Mouse (Mus musculus) spleen, postnatal 4 days (tissue): ENCODE results near the gene D10Wsu102e.

ENCODE experiments used
- DNase-seq, 2 experiments: peaks; one replicate each; pipeline ENCODE4 v3.0.0; 2022; ENCODE audit warnings: low spot score in 2 of 2

D10Wsu102e gene

DNA sequence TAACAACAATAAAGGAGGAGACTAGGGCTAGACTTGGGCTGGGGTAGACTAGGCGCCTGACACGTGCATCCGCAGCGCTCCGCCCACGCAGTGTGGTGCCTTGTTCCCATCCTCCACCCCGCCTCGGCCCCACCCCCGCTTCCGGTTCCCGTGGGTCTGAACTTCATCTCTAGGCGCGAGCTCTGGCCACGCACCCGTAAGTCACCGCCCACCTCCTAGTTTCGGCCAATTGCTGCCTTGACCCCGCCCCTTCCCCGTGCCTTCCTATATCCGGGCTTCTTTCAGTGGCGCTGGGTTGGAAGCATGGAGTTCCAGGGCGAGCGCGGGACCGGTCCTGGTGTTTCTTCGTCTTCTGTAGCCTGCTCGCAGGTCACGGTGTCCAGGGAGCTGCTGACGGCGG, at the start of gene D10Wsu102e:
D10Wsu102e (plus strand) TSS at position 266 of the 400 bp plus-strand sequence.
- peak; percentile 94 to 95 for DNase-seq

DNA sequence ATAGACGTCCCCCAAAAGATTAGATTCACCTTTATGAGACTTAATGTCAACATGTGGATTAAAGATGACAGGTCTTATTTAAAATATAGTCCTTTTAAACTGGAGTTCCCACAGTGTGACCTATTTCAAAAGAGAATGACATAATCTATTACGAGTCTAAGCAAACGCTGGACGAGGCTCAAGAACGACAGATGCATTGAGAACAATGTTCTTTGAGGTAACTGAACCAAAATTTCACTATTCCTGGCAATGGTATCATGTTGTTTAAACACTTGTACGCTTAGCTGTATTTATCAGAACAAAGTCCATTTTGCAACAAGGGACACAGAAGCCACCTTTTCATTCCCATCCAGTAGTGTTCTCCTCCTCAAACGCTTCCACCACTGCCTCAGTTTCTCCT, 49.7 kb upstream of the D10Wsu102e start:
- no peak for DNase-seq

DNA sequence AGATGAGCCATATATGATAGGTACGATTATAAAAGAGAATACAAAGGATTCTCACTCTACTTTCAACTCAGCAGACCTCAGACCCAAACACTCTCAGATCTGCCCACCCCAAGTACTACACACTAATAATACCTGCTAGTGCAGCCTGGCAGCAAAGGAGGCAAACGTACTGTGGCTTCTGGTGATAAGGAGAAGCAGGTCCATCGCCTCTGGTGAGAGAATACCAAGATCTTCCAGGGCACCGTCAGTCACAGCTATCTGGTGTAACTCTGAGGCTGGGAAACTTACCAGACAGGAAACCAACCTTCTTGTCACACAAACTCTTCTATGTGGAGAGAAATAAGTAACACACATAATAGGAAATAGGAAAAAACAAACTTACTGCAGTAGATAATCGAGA, 47.0 kb upstream of the D10Wsu102e start:
- DNase-seq = no peak

DNA sequence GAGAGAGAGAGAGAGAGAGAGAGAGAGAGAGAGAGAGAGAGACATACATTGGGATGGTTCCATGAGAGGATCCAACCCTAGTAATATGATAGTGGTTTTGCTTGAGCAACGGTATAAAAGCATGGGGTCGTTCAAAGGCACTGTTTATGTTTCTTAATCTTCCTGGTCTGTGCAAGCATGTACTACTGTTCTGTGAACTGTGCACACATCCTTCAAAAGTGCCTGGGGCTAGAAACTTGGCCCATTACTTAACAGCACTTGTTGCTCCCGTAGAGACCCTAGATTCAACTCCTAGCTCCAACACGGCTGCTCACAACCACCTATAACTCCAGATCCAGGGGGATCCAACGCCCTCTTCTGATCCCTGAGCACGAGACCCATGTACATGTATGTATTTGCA, 39.6 kb upstream of the D10Wsu102e start:
- DNase-seq = no peak

DNA sequence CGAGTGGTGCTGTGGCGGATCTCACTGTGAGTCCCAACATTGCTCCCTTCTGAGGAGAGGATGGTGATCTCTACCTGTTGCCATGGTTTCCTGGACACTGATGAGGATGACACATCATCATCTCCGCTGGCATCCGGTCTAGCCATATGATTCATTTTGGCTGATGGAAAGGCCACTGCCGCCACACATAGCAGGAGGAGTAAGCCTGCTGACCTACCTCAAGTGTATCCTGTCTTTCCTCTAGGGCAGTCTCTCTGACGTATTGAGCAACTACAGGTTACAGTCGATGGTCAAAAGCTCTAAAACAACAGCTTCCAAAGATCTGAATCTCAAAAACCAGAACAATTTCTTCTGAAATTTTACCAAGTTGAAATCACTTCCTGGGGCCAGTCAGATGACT, 39.2 kb upstream of the D10Wsu102e start:
- no peak for DNase-seq

DNA sequence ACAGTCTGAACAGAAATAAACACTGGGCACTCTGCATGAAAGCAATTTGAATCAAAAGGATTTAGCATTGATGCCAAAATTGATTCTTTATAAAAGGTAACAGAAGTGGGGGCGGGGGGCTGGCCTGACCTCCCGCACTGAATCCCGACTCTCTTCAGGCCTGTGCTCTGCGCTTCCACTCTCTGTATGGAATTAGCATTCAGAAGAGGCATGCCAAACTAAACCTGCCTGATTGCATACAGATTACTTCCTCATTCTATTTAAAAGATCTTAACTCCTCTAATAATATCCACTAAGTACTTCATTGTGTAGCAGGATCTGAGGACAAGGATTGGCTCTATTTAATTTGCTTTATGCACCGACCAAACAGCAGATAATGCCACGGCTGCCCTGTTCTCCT, 38.5 kb upstream of the D10Wsu102e start:
- no peak for DNase-seq

DNA sequence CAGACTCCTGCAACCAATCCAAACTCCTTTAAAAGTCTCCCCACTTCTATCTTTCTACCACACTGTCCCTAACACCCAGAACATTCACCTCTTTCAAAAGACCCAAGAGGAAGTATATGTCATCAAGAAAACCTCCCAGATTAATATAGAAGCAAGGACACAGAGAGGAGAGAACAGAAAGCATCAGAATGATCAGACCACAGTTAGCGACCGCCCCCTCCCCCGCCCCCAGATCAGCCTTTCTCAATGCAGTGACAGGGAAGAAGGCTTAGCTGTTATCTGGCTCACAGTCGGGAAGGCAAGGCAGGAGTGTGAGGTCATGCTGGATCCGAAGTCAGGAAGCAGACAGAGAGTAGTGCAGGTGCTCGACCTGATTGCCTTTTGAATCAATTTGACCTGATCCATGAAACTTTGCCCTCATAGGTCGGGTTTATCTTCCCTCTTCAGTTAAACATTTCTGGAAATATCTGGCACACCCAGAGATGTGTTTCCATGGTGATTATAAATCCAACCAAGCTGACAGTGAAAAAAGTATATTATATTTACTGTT, 37.4 kb upstream of the D10Wsu102e start:
- DNase-seq = no peak

DNA sequence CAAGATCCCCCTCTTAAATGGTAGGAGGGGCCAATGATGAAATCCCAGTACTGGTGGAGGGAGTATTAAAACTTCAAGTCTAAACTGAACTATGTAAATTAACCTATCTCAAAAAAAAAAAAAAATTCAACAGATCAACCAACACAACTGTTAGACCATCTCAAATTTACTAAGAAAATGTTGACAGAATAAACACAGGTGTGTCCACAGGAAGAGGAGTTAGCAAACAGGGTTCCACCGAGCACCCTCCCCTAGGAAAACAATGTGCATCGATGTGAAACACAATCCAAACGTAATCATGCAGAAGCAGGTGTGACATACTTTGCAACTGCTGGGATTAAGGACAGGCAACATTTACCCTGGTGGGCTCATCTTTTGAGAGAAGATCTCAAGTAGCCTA, 35.1 kb upstream of the D10Wsu102e start:
- DNase-seq = no peak

DNA sequence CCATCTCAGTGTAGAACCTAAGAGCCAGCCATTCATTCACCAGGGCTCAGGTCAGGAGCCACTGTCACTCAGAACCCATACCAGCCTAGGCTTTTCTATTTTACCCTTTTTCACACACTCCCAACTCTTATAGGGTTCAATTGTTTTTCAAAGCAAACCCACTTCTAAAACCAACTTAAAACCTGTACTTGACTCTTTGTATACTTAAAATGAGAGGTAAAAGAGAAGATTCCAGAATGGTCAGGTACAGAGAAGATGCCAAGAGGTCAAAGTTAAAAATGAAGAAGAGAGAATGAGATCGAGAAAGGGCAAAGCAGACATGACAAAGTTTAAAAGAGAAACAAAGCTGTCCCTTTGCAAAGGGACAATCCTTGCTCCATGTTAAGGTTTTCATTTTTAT, 34.1 kb upstream of the D10Wsu102e start:
- no peak for DNase-seq

DNA sequence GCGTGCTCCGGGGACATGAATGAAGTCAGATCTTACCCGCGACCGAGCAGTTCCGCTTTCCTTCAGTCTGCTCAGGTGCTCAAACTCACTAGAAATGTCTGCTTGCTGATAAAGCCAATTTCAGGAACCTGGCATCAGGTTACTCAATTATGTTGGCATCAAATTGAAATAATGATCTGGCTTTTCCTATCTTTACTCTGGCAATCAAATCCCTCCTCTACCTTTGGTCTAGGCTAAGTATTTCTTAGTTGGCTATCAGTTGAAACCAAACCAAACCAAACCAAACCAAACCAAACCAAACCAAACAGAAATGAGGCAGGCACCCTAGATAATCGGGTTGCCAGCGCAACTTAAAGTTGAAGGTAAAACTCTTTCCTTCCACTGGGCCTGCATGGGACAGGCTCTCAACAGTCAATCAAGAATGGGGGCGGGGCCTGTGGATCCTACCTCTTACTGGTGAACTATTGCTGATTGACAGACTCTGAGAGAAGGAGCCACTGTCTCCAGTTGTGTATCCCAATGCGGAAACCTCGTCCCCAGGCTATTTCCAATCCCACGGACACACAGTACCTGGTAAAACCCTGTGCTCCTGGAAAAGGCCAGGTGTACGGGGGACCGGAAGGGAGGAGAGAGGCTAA, 33.3 kb upstream of the D10Wsu102e start:
- no peak for DNase-seq

DNA sequence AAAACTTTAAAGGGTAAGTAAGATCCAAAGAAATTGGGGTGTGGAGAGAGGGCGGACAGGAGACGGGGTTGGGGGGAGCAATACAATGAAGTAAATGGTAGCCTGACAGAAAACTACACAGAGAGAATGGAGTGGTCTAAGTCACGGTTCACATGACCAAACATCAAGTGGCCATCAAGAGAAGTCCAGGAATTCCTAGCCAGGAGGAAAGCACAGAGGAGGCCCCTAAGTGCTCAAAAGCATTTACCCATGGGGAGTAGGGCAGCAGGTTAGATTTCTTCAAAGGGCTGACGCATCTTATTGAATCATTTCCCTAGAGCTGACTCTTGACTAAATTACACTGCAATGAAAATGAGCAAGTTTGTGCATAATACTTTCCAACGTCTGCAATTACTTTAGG, 31.2 kb upstream of the D10Wsu102e start:
- no peak for DNase-seq

DNA sequence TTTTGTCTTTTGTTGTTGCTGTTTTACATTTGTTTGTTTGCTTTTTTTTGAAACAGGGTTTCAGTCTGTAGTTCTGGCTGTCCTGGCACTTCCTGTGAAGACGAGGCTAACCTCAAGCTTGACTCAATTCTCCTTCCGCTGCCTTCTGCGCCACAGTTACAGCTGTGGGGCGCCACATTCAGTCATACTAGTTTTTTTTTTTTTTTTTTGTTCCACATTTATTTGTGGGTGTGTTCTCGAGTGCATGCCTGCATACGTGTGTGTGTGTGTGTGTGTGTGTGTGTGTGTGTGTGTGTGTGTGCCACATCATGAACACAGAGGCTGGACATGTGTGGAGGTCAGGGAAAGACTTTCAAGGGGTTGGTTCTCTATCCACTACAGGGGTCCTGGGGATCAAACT, 29.7 kb upstream of the D10Wsu102e start:
- no peak for DNase-seq

DNA sequence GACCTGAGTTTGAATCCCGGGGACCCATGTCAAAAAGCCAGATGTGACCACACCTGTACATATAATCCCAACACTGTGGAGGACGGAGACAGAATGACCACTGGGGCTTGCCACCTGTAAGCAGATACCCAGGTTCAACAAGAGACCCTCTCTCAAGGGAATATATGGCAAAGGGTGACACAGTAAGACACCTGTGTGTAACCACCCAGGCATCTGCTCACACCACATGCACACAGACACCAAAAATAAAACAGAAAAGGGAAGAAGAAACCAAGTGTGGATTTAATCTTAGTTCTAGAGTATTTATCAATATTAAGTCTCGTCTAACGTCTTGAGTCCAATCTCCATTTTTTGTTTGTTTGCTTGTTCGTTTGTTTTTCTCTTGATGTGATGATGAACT, 28.2 kb upstream of the D10Wsu102e start:
- no peak for DNase-seq

DNA sequence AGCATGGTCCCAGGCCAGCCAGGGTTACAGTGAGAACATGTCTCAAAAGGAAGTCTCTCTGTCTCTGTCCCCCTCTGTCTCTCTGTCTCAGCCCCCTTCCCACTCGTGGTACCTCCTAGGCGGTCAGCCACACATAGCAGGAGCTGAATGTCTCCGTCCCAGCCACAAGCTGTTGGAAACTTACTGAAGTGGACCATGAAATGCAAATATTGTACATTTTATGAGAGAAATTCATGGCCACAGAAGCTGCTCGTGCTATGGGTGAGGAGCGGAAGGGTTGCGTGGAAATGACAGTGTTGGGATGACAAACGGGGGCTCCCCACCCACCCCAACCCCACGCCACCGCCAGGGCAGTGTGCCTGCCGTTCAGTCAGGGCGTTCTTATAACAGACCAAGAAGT, 27.4 kb upstream of the D10Wsu102e start:
- no peak for DNase-seq

DNA sequence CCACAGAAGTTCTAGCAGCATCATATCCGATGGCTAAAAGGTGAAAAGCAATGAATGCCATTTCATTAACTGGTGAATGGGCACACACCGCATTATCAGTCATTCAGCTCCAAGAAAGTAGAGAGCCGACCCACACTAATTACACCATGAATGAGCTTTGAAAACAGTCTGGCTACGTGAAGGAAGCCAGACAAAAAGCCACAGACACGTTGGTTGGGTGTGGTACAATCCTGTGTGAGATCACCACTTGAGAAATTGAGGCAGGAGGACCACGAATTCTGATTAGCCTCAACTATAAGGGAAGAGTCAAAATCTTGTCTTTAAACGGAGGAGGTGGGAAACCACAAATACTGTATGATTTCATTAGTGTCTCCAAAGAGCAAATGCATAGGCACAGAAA, 23.7 kb upstream of the D10Wsu102e start:
- DNase-seq = no peak

DNA sequence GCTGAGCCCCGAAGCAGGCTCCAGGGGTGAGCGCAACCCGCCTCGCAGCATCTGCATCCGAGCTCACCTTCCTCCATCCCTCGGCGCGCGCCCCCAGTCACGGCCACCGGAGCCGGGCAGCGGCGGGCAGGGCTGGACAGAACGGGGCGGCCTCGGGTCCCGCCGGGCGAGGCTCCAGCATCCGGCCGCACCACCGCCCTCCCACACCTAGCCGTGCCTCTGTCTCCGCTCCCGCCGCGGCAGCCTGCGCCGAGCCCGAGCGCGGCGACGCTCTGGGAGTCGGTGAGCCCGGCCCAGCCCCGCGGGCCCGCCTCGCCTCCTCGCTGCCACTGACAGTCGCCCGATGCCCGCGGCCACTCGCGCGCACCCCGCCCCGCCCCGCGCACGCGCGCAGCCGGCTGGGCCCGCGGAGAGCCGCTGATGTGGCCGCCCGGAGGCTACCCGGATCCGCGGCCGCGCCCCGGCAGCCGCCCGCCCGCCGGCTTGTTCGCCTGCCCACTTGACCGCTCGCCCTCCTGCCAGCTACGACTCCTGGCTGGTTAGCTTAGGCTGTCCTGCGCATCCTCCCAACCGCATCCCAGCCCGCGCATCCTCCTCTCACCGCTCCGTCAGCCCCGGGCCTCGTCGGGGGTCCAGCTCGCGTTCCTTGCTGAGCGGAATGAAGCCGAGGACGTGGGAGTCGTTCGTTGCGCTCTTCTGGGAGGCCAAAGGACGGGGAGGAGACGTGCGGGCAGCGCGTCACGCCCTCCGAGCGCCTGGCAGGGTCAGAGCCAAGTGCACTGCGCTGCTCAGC, 22.7 kb upstream of the D10Wsu102e start, which contains the start of gene Slc41a2:
Slc41a2 (minus strand) TSS at position 724 of the 793 bp plus-strand sequence.
- peak in 1 of 2 experiments; percentile 68 for DNase-seq

DNA sequence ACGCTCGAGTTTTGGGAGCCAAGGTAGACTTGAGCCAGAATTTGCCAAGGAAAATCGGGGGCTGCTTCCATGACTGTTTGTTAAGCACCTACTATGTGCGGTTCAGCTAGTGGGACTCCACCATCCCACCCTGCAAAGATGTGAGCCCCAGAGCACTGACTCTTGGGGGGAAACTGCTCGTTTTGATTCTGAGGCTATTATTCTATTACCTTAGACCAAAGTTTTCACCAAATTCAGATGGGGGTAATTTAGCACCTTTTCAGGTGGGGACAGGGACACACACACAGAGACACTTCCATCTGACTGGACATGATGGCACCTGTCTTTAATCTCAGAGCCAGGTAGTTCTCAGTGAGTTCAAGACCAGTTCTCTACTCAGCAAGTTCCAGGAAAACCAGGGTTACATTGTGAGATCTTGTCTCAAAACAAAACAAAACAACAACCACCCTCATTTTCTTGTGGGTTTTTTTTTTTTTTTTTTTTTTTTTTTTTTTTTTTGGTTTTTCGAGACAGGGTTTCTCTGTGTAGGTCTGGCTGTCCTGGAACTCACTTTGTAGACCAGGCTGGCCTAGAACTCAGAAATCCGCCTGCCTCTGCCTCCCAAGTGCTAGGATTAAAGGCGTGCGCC, 21.9 kb upstream of the D10Wsu102e start:
- no peak for DNase-seq

DNA sequence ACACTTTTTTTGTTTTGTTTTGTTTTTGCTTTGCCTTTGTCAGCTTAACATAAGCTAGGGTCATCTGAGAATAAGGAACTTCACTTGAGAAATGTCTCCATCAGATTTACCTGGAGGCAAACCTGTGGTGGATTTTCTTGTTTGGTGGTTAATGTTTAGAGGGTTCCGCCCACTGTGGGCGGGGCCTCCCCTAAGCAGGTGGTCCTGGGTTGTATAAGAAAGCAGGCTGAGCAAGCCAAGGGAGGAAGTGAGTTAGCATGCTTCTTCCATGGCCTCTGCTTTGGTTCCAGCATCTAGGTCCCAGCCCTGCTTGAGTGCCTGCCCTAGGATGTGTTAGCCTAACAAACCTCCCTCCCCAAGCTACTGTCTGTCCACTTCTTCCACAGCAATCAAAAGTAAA, 18.8 kb upstream of the D10Wsu102e start:
- DNase-seq = no peak

DNA sequence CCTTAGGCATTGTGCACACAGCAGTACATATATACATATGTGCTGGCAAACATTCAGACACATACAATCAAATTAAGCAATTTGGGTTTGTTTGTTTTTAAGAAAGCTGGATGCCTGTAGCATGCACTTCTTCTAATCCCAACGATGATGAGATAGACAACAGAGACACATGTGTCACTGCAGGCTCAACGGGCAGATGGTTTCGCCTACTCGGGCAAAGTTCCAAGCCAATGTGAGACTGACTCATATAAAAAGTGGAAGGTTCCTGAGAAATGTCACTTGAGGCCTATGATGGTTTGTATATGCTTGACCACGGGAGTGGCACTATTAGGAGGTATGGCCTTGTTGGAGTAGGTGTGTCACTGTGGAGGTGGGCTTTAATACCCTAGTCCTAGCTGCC, 16.9 kb upstream of the D10Wsu102e start:
- no peak for DNase-seq

DNA sequence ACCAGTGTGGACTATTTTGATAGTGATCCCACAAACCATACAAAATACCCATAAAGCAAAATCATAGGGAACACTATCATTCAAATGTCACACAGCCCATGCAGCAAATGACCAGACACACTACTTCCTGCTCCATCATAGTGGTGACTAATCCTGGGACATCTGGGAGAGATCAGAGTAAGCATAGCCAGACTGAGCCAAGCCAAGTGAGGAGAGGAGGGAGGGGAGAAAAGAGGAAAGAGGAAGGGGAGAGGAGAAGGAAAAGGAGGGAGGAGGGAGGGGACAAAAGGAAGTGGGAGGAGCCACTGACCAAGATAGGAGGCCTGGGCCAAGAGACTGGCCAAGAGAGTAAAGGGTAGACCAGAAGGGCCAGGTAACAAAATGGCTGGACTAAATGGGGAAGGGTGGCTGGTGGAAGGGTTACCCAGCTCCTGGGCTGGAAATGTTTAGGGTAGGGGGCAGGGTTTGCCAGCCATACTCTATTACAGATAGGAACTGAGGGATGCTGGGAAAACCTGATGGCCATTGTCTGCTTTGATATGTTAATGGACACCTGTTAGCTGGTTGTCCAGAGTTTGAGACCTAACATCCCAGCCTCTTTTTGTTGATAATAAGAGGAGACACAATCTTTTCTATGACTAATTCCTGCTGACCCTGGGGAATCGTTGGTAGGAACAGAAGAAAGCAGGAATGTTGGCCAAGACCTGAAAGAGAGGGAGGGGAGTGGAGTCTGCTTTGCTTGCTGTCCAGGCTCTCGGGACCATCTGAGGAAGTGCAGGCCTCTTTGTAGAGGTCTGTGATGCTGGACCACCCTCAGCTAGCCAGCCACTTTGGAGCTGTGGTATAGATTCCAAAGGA, 16.0 kb upstream of the D10Wsu102e start:
- no peak for DNase-seq

DNA sequence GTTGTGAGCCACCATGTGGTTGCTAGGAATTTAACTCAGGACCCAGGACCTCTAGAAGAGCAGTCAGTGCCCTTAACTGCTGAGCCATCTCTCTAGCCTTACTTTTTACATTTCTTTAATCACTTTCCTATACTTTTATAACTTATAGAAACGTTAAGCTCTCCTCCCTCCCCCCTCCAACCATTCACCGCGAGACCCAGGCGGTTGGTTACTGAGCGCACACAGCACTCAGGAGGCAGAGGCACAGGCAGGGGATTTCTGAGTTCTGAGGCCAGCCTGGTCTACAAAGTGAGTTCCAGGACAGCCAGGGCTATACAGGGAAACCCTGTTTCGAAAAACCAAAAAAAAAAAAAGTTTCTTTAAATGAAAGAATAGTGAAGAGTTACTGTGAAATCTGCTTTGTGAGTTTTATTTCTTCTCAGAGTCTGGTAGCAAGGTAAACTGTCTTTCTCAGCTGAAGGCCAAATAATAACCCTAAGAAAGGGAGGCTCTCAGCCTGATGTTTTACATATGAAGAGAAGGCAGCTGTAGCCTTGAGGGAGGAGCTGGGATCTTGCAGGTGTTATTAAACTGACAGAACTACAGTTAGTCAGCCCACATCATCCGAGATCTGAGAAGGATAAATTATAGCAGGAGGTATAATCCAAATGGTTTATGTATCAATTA, 14.2 kb upstream of the D10Wsu102e start:
- DNase-seq = no peak
